ENCODE assay signal across 15 mouse cellular contexts in genomic region chr12:29537916-29538315, GRCm38 (mm10). TPM values are rescaled to one million over a fixed set of nuclear protein-coding genes. Genes with fewer than 3 reads are reported as not detected.
A peak's percentile ranks its signal among the peaks of the same experiment; 100 is the strongest.
DNase-seq lines count a peak whose midpoint lies in the region; ATAC-seq and TF ChIP-seq lines count a peak whose summit lies in the region.
"Had no signal": no experiment of that assay in that cellular context is flagged by ENCODE, and none has a peak within 500 bp of the region (broad histone marks: within the 10 kb centered on the region; RNA-seq: fewer than 3 reads in every experiment).

No protein-coding gene starts in this region.

- no peak for DNase-seq in forebrain, embryonic 10.5 days (ENCODE audit: extremely low spot score, low spot score)
- DNase-seq in brain, adult 2 months (ENCODE audit: low read depth, low spot score), result peak; percentile 72
- no peak for DNase-seq in ovary, adult 18-20 months (ENCODE audit: low spot score)
- DNase-seq in urinary bladder, postnatal 10 days (ENCODE audit: low spot score), result no peak
- DNase-seq in heart, adult 9 months (ENCODE audit: low spot score in 2 of 2), result no peak
- DNase-seq: gastrocnemius, postnatal 10 days; kidney, adult 2 months had no signal

- H3K4me3 ChIP-seq in forebrain, embryonic 12.5 days (replicated peaks), result peak overlapping the region; percentile 8; the same call in 1 of the 2 replicates
- no peak overlapping the region for H3K4me3 ChIP-seq in forebrain, embryonic 10.5 days
- H3K4me3 ChIP-seq in cortical plate, adult 2 months (ENCODE audit: insufficient read depth, low read length), result peak overlapping the region; percentile 75
- H3K4me3 ChIP-seq in midbrain, embryonic 16.5 days (ENCODE audit: low read depth, low read length), result peak overlapping the region; percentile 55
- H3K4me3 ChIP-seq: erythroblast, embryonic 14.5 days; heart, embryonic 15.5 days; limb, embryonic 15.5 days had no signal

- peaks cover 46% of the 10 kb centered on the region for H3K4me1 ChIP-seq in forebrain, embryonic 12.5 days
- H3K4me1 ChIP-seq in forebrain, embryonic 10.5 days, result peaks cover 37% of the 10 kb centered on the region
- peaks cover 14% of the 10 kb centered on the region for H3K4me1 ChIP-seq in cortical plate, adult 2 months (ENCODE audit: control insufficient read depth, insufficient read depth, low read length)
- peaks cover 48% of the 10 kb centered on the region for H3K4me1 ChIP-seq in midbrain, embryonic 16.5 days (ENCODE audit: control insufficient read depth, insufficient read depth, low read length)
- H3K4me1 ChIP-seq: heart, embryonic 15.5 days; limb, embryonic 15.5 days had no signal

- H3K27me3 ChIP-seq in forebrain, embryonic 12.5 days, result peaks cover 49% of the 10 kb centered on the region
- H3K27me3 ChIP-seq in forebrain, embryonic 10.5 days (ENCODE audit: poor library complexity, severe bottlenecking), result peaks cover 76% of the 10 kb centered on the region
- no peaks in the 10 kb centered on the region for H3K27me3 ChIP-seq in midbrain, embryonic 16.5 days (ENCODE audit: control insufficient read depth, insufficient read depth, low read depth, low read length)

- peak overlapping the region; percentile 61 for H3K27ac ChIP-seq in forebrain, embryonic 12.5 days
- no peak overlapping the region for H3K27ac ChIP-seq in forebrain, embryonic 10.5 days
- peak overlapping the region; percentile 22 for H3K27ac ChIP-seq in cortical plate, adult 2 months (ENCODE audit: insufficient read depth, low read length)
- peak overlapping the region; percentile 96 for H3K27ac ChIP-seq in midbrain, embryonic 16.5 days (ENCODE audit: low read length)
- H3K27ac ChIP-seq: heart, embryonic 15.5 days; limb, embryonic 15.5 days had no signal

- peak overlapping the region; percentile 66 for H3K4me2 ChIP-seq in forebrain, embryonic 12.5 days
- H3K4me2 ChIP-seq in midbrain, embryonic 16.5 days (ENCODE audit: low read length), result peak overlapping the region; percentile 75
- H3K4me2 ChIP-seq: heart, embryonic 15.5 days; limb, embryonic 15.5 days had no signal

- peak; percentile 48; the same call in 1 of the 2 replicates for ATAC-seq in forebrain, embryonic 12.5 days (ENCODE audit: low FRiP score)
- ATAC-seq in midbrain, embryonic 16.5 days, result peak; percentile 36; the same call in 1 of the 2 replicates
- ATAC-seq: lung, postnatal 0 days had no signal

- H3K9ac ChIP-seq in forebrain, embryonic 12.5 days, result 0 out of 2 replicates have a peak overlapping the region, but pooled peaks have one; percentile 29
- H3K9ac ChIP-seq in midbrain, embryonic 16.5 days (ENCODE audit: low read depth, low read length), result peak overlapping the region; percentile 85
- H3K9ac ChIP-seq: heart, embryonic 15.5 days; limb, embryonic 15.5 days had no signal

- no peaks in the 10 kb centered on the region for H3K36me3 ChIP-seq in forebrain, embryonic 12.5 days (replicated peaks)
- no peaks in the 10 kb centered on the region for H3K36me3 ChIP-seq in forebrain, embryonic 10.5 days (replicated peaks)
- H3K36me3 ChIP-seq in midbrain, embryonic 16.5 days (ENCODE audit: control insufficient read depth, insufficient read depth, low read length), result no peaks in the 10 kb centered on the region
- H3K36me3 ChIP-seq: G1E; heart, embryonic 15.5 days; limb, embryonic 15.5 days had no signal

- TF ChIP-seq CTCF in cortical plate, adult 2 months (IDR thresholded peaks at IDR 0.05; ENCODE audit: extremely low read depth, insufficient read depth, low read length), result no peak

- H3K9me3 ChIP-seq in forebrain, embryonic 12.5 days, result no peaks in the 10 kb centered on the region
- no peaks in the 10 kb centered on the region for H3K9me3 ChIP-seq in forebrain, embryonic 10.5 days
- no peaks in the 10 kb centered on the region for H3K9me3 ChIP-seq in midbrain, embryonic 16.5 days (replicated peaks; ENCODE audit: control insufficient read depth, low read length, poor library complexity, severe bottlenecking)
- H3K9me3 ChIP-seq: heart, embryonic 15.5 days; limb, embryonic 15.5 days had no signal

- WGBS in forebrain, embryonic 12.5 days, result 35% methylated on average over 5 of the region's 5 CpGs
- 46% methylated on average over 5 of the region's 5 CpGs for WGBS in forebrain, embryonic 10.5 days
- WGBS in midbrain, embryonic 16.5 days, result 28% methylated on average over 5 of the region's 5 CpGs

- no peak for TF ChIP-seq POLR2A in cortical plate, adult 2 months (IDR thresholded peaks at IDR 0.05; ENCODE audit: extremely low read depth, insufficient read depth, low read length)

RNA-seq across cellular contexts. Expression of gene Myt1l, which starts 9.7 kb away (rescaled TPM):
- 53.6 and 56.1 TPM in 2 replicates for polyA plus RNA-seq in forebrain, embryonic 12.5 days (2016; fragmentation: Nextera tagmentation; extraction: Ambion mirVana)
- polyA plus RNA-seq in forebrain, embryonic 10.5 days (2016; fragmentation: Nextera tagmentation; extraction: Ambion mirVana), result 1.0 and 3.3 TPM in 2 replicates
- 71.5 and 74.1 TPM in 2 replicates for polyA plus RNA-seq in cortical plate, adult 2 months (2012; rRNA removed)
- polyA plus RNA-seq in midbrain, embryonic 16.5 days (2015; fragmentation: Nextera tagmentation; extraction: Ambion mirVana), result 274 and 304 TPM in 2 replicates
- polyA plus RNA-seq: erythroblast, embryonic 14.5 days; G1E; kidney, adult 2 months; lung, postnatal 0 days had no signal

Comparison
In these comparisons a context has a peak if more than half of its experiments do, and no peak if none do; other contexts are left out.
1. RNA of gene Myt1l, which starts 9.7 kb away (polyA plus RNA-seq): 274 to 304 TPM in midbrain, embryonic 16.5 days, 71.5 to 74.1 TPM in cortical plate, adult 2 months and 53.6 to 56.1 TPM in forebrain, embryonic 12.5 days; 1.0 to 3.3 TPM in forebrain, embryonic 10.5 days; every median in the first group is over 10 times any median in the second.